Mouse (Mus musculus) liver, embryonic 13.5 days (tissue): Measurements from ENCODE around the gene Arcn1. TPM values are rescaled to one million over a fixed set of nuclear protein-coding genes. Genes with fewer than 3 reads are reported as not detected.

Experiments
- ATAC-seq: fragments of 200-750 bp; cut with Nextera tagmentation; 2 replicates; pipeline ENCODE4 v1.8.0; 2017; ENCODE audit warnings: low read depth, mild to moderate bottlenecking, moderate number of reproducible peaks, moderate library complexity
- DNase-seq: peaks from one replicate; pipeline ENCODE4 v3.0.0; 2022
- H3K27ac ChIP-seq: fragments of 300-500 bp; sonication (generic); 2 replicates; pipeline ENCODE4 v1.5.1; 2015; ENCODE audit warnings: moderate library complexity, mild to moderate bottlenecking, inconsistent platforms
- H3K27me3 ChIP-seq: fragments of 300-500 bp; sonication (generic); 2 replicates; pipeline ENCODE4 v1.6.1; 2015; ENCODE audit warnings: mild to moderate bottlenecking, inconsistent platforms
- H3K36me3 ChIP-seq: fragments of 300-500 bp; sonication (generic); 2 replicates; pipeline ENCODE4 v1.6.1; 2015; ENCODE audit warnings: mild to moderate bottlenecking, inconsistent platforms
- H3K4me1 ChIP-seq: fragments of 300-500 bp; sonication (generic); replicated peaks from 2 replicates; pipeline ENCODE4 v1.6.1; 2015; ENCODE audit warnings: inconsistent platforms
- H3K4me2 ChIP-seq: fragments of 300-500 bp; sonication (generic); 2 replicates; pipeline ENCODE4 v1.6.1; 2015; ENCODE audit warnings: inconsistent platforms, mild to moderate bottlenecking, moderate library complexity
- H3K4me3 ChIP-seq: fragments of 300-500 bp; sonication (generic); replicated peaks from 2 replicates; pipeline ENCODE4 v1.5.1; 2015; ENCODE audit warnings: mild to moderate bottlenecking, inconsistent platforms
- H3K9ac ChIP-seq: fragments of 300-500 bp; sonication (generic); 2 replicates; pipeline ENCODE4 v1.6.1; 2015; ENCODE audit warnings: mild to moderate bottlenecking, inconsistent platforms
- H3K9me3 ChIP-seq: fragments of 300-500 bp; sonication (generic); replicated peaks from 2 replicates; pipeline ENCODE4 v1.6.1; 2016; ENCODE audit warnings: inconsistent platforms
- WGBS: fragments of 180-500 bp; shearing (Covaris S2); methylation state at CpG from one replicate; pipeline ENCODE4 v1.1.7; 2015; ENCODE audit not compliant: insufficient replicate concordance; 5-methylcytosine and 5-hydroxymethylcytosine counted together
- polyA plus RNA-seq: library from polyadenylated mRNA; unstranded; fragments of >200 nt; fragmentation: Nextera tagmentation; extraction: Ambion mirVana; gene quantifications from 2 replicates; pipeline ENCODE4 v1.2.1, GENCODE M21; 2015

The Arcn1 gene
- polyA plus RNA-seq, result 87.3 and 113 TPM in 2 replicates

DNA sequence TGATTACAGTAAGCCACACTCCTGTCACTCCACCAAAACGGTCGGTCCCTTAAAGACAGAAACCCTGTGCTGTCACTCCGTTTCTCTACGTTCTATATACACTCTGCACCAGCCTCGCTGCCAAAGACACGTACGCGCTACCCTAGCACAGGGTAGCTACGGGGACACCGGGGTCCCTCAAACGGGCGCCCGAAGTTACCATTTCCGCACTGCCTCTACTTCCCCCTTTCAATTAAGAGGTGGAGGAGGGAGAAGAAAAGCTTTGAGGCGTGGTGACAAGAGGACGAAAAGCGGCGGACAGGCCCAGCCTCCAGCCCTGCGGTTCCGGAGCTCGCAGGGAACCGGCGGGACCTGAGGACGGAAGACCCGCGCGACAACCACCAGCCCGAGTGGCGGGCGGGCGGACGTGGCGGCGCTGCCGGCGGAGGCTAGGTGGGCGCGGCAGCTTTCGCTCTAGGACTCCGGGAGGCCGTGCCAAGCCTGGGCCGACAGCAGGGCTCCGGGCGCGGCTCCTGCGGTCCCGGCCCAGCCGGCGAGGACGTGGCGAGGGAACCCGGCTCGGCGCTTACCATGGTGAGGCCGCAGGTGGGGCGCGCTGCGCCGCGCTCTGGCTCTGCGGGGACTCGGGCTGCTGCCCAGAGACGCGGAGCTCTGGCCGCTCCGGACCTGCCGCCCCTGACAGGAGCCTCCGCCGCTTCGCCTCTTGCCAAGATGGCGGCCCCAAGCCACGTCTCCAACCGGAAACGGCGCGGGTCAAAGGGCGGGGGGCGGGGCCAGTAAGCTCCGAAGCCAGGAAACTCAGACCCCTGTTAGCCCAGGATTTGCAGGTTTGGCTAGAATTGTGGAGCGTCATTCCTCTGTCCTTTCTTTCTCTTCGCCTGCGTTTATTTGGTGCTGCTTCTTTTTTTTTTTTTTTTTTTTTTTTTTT is at the start of gene Arcn1, which contains the start of gene Ift46:
Arcn1 (minus strand) TSS at position 745 of the 928 bp plus-strand sequence.
Ift46 (plus strand) TSS at position 808 of the 928 bp plus-strand sequence.
- WGBS, result under 1% methylated on average over 80 of the region's 82 CpGs
- Histone ChIP-seq H3K9ac (peak within 1 kb of the TSS; percentile 98), H3K36me3 (no peaks in the 10 kb centered on the region), H3K27me3 (no peaks in the 10 kb centered on the region), H3K4me2 (peak within 1 kb of the TSS; percentile 83), H3K4me1 (peaks cover 43% of the 10 kb centered on the region), H3K4me3 (peak within 1 kb of the TSS; percentile 92), H3K9me3 (no peaks in the 10 kb centered on the region), H3K27ac (peak within 1 kb of the TSS; percentile 94)
- DNase-seq (peak; percentile 72), ATAC-seq (peak; percentile 88)

DNA sequence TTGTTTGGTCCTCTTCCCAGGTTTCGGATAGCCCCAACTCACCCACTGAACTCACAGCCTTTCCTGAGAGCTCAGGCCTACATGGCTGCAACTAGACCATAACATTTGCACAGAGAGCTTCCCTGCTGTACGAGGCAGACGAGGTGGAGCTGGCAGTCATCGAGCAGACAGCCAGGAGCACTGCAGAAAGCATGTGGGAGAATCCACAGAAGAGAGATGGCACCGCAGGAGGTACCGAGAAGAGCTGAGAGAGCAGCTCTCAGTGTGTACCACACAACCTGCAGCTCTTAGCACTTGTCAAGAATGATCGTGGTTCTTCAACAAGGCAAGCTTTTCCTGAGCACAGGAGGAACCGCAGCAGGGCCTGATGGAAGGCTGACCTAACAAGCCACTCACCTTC is 46.5 kb upstream of the Arcn1 start:
- H3K27ac ChIP-seq, result no peak overlapping the region

DNA sequence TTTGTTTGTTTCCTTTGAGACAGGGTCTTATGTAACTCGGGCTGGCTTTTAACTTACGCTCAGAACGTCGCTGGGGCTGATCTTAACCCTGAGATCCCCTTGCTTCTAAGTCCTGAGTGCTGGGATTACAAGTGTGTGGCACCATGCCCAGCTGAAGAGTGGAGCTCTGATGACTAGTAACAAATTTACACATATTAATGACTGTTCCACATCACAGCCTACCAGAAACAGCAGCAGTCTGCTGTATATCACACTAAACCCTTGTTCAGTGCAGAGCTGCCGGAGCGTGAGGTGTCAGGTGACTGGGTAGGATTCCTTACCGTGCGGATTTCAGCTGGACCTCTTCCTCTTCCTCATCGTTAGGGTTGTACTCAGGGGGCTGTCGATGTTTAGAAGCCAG is 42.7 kb upstream of the Arcn1 start:
- Histone ChIP-seq H3K4me1 (no peaks in the 10 kb centered on the region), H3K4me3 (no peak overlapping the region), H3K9ac (no peak overlapping the region), H3K4me2 (no peak overlapping the region), H3K36me3 (peaks cover 94% of the 10 kb centered on the region), H3K27me3 (no peaks in the 10 kb centered on the region), H3K27ac (no peak overlapping the region), H3K9me3 (no peaks in the 10 kb centered on the region)
- ATAC-seq (no peak), DNase-seq (no peak)
- WGBS, result 79% methylated on average over 10 of the region's 10 CpGs

More for the DNA sequence above, 46.5 kb upstream of the Arcn1 start:
- DNase-seq (no peak), ATAC-seq (no peak)
- H3K4me1 ChIP-seq, result no peaks in the 10 kb centered on the region
- no peaks in the 10 kb centered on the region for H3K27me3 ChIP-seq
- no peak overlapping the region for H3K4me2 ChIP-seq
- H3K4me3 ChIP-seq, result no peak overlapping the region
- H3K9me3 ChIP-seq, result no peaks in the 10 kb centered on the region
- no peak overlapping the region for H3K9ac ChIP-seq
- 82% methylated on average over 8 of the region's 8 CpGs for WGBS
- peaks cover 97% of the 10 kb centered on the region for H3K36me3 ChIP-seq

DNA sequence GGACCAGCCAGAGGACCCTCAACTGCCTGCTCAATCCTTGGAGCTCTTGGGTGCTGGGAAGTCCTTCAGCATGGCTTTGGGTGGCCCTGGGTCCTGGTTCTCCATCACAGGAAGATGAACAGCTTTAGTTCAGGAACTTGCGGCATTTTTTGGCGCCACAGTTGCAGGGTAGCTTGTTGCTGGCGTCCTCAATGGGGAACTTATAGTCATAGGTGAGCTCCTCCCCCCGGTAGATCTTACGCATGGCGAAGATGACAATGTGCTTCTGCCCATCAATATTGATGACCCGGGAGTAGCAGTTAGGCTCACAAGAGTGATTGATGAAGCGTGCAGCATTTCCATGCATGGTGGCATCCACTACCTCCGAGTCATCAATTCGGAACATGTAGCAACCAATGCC is 40.1 kb upstream of the Arcn1 start:
- Histone ChIP-seq H3K4me2 (no peak overlapping the region), H3K9ac (no peak overlapping the region), H3K27me3 (no peaks in the 10 kb centered on the region), H3K27ac (no peak overlapping the region), H3K9me3 (no peaks in the 10 kb centered on the region), H3K4me3 (no peak overlapping the region), H3K4me1 (no peaks in the 10 kb centered on the region), H3K36me3 (peaks cover 77% of the 10 kb centered on the region)
- no peak for ATAC-seq
- WGBS, result 89% methylated on average over 10 of the region's 10 CpGs
- DNase-seq, result no peak

GRCm38 (mm10) chr9:44807141-44807540 is 39.5 kb upstream of the Arcn1 start:
- no peak overlapping the region for H3K27ac ChIP-seq
- H3K27me3 ChIP-seq, result no peaks in the 10 kb centered on the region
- peaks cover 72% of the 10 kb centered on the region for H3K36me3 ChIP-seq
- no peak overlapping the region for H3K4me2 ChIP-seq
- H3K4me1 ChIP-seq, result no peaks in the 10 kb centered on the region
- H3K9ac ChIP-seq, result no peak overlapping the region
- no peak overlapping the region for H3K4me3 ChIP-seq
- DNase-seq, result no peak
- no peak for ATAC-seq
- no peaks in the 10 kb centered on the region for H3K9me3 ChIP-seq
- WGBS, result 79% methylated on average over 5 of the region's 5 CpGs

GRCm38 (mm10) chr9:44805536-44805935 is 37.9 kb upstream of the Arcn1 start:
- ATAC-seq (no peak), DNase-seq (no peak)
- Histone ChIP-seq H3K4me2 (no peak overlapping the region), H3K36me3 (peaks cover 58% of the 10 kb centered on the region), H3K4me3 (no peak overlapping the region), H3K9me3 (no peaks in the 10 kb centered on the region), H3K27me3 (peaks cover 14% of the 10 kb centered on the region), H3K4me1 (peaks cover 10% of the 10 kb centered on the region), H3K27ac (no peak overlapping the region), H3K9ac (no peak overlapping the region)
- 84% methylated on average over 5 of the region's 5 CpGs for WGBS

- H3K4me1 ChIP-seq, result peaks cover 18% of the 10 kb centered on the region
- WGBS, result 83% methylated on average over 10 of the region's 10 CpGs
- H3K4me2 ChIP-seq, result no peak overlapping the region
- H3K27me3 ChIP-seq, result peaks cover 22% of the 10 kb centered on the region
- DNase-seq (no peak), ATAC-seq (no peak)
- H3K9ac ChIP-seq, result no peak overlapping the region
- peaks cover 49% of the 10 kb centered on the region for H3K36me3 ChIP-seq
- no peaks in the 10 kb centered on the region for H3K9me3 ChIP-seq
- no peak overlapping the region for H3K4me3 ChIP-seq
- H3K27ac ChIP-seq, result no peak overlapping the region
These were observed 37.0 kb upstream of the Arcn1 start for GRCm38 (mm10) chr9:44804678-44805077.

GRCm38 (mm10) chr9:44802808-44803450 is 35.3 kb upstream of the Arcn1 start, which contains the start of gene Ttc36:
TSS of gene Ttc36 (minus strand) at chr9:44803072.
- H3K9ac ChIP-seq, result no peak within 1 kb of the TSS
- peak within 1 kb of the TSS; percentile 46 for H3K4me2 ChIP-seq
- H3K9me3 ChIP-seq, result no peaks in the 10 kb centered on the region
- H3K4me3 ChIP-seq, result peak within 1 kb of the TSS; percentile 31
- peak within 1 kb of the TSS; percentile 47 for H3K27ac ChIP-seq
- peaks cover 33% of the 10 kb centered on the region for H3K36me3 ChIP-seq
- peaks cover 34% of the 10 kb centered on the region for H3K4me1 ChIP-seq
- peaks cover 40% of the 10 kb centered on the region for H3K27me3 ChIP-seq
- ATAC-seq (peak; percentile 30; the same call in 1 of the 2 replicates), DNase-seq (no peak)
- 57% methylated on average over 4 of the region's 4 CpGs for WGBS

DNA sequence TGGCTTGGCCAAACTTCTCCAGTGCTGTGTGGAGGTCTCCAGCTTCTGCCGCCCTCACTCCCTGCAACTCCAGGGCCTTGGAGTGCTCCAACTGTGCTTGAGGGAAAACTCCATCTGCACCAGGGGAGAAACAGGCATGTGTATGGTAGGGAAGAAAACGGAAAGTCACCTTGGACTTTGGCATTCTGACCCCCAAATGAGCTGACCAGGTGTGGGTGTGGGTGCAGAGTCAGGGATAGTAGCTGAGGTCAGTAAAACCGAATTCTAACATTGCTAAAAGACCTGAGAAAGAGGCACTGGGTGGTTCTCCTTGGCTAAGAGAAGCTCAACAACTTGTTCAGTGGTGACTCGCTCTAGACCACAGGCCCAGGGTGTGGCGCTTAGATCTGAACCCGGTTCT is 34.0 kb upstream of the Arcn1 start:
- no peaks in the 10 kb centered on the region for H3K9me3 ChIP-seq
- peak overlapping the region; percentile 23; the same call in 1 of the 2 replicates for H3K27ac ChIP-seq
- no peak for ATAC-seq
- H3K4me2 ChIP-seq, result peak overlapping the region; percentile 46
- peaks cover 20% of the 10 kb centered on the region for H3K36me3 ChIP-seq
- H3K9ac ChIP-seq, result peak overlapping the region; percentile 26; the same call in 1 of the 2 replicates
- H3K4me3 ChIP-seq, result peak overlapping the region; percentile 11; the same call in 1 of the 2 replicates
- H3K4me1 ChIP-seq, result peaks cover 34% of the 10 kb centered on the region
- 56% methylated on average over 6 of the region's 6 CpGs for WGBS
- no peak for DNase-seq
- H3K27me3 ChIP-seq, result peaks cover 52% of the 10 kb centered on the region

DNA sequence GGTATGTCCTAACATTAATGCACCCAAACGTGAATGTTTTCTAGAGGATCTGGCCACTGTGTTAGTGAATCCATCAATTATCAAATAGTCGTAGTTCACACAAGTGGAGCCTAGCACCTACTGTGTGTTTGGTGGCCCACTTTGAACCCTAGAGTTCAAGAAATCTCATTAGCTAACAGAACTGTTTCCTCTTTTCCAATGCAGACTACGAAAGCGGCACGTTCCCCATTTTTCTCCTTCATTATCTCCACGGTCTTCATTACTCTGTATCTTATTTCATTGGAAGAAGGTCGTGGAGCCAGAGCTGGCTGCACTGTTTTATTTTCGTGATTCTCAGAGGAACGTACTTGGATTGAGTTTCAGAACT is 32.3 kb upstream of the Arcn1 start:
- Histone ChIP-seq H3K4me1 (peaks cover 34% of the 10 kb centered on the region), H3K4me3 (peak overlapping the region; percentile 63), H3K36me3 (peaks cover 5% of the 10 kb centered on the region), H3K27ac (peak overlapping the region; percentile 36; the same call in 1 of the 2 replicates), H3K9ac (peak overlapping the region; percentile 65; the same call in 1 of the 2 replicates), H3K27me3 (peaks cover 65% of the 10 kb centered on the region), H3K9me3 (no peaks in the 10 kb centered on the region), H3K4me2 (peak overlapping the region; percentile 81)
- 34% methylated on average over 9 of the region's 9 CpGs for WGBS
- no peak for ATAC-seq
- DNase-seq, result no peak
